In genomic region chr14:26441041-26441812, GRCm38 (mm10) we compare ENCODE assay signal across 12 mouse cellular contexts.
DNase-seq lines count a peak whose midpoint lies in the region; ATAC-seq and TF ChIP-seq lines count a peak whose summit lies in the region.
"Had no signal": no experiment of that assay in that cellular context is flagged by ENCODE, and none has a peak within 500 bp of the region (broad histone marks: within the 10 kb centered on the region; RNA-seq: fewer than 3 reads in every experiment).

No protein-coding gene starts in this region.

- 0 out of 2 replicates have a peak, but pooled peaks cover 2% of the 10 kb centered on the region for H3K79me2 ChIP-seq in MEL (ENCODE audit: control insufficient read depth, insufficient read depth, low read length, poor library complexity)

- peak overlapping the region; percentile 66 for H3K27ac ChIP-seq in kidney, postnatal 0 days
- H3K27ac ChIP-seq in kidney, adult 2 months (ENCODE audit: insufficient read depth, low read depth, low read length), result no peak overlapping the region
- no peak overlapping the region for H3K27ac ChIP-seq in MEL (ENCODE audit: control insufficient read depth, low read depth, low read length)
- H3K27ac ChIP-seq in intestine, postnatal 0 days (ENCODE audit: low read depth, low read length), result peak overlapping the region; percentile 57; the same call in 1 of the 2 replicates
- H3K27ac ChIP-seq: hindbrain, embryonic 15.5 days; neural tube, embryonic 13.5 days had no signal

- H3K36me3 ChIP-seq in kidney, postnatal 0 days (ENCODE audit: insufficient read depth, low read length), result no peaks in the 10 kb centered on the region
- H3K36me3 ChIP-seq in kidney, adult 2 months (ENCODE audit: control insufficient read depth, insufficient read depth, low read length), result peaks cover 1% of the 10 kb centered on the region
- H3K36me3 ChIP-seq in MEL (ENCODE audit: control insufficient read depth in 1 of 2, insufficient read depth in 2 of 2, low read length in 2 of 2), result peaks cover 1 to 46% of the 10 kb centered on the region in 2 experiments
- H3K36me3 ChIP-seq in intestine, postnatal 0 days (ENCODE audit: control insufficient read depth, insufficient read depth), result peaks cover 10% of the 10 kb centered on the region

- no peak for ATAC-seq in kidney, postnatal 0 days (replicated peaks; ENCODE audit: low FRiP score, low read depth)
- ATAC-seq in Patski, result peak; percentile 83
- ATAC-seq in intestine, postnatal 0 days, result no peak

- DNase-seq in kidney, postnatal 0 days (ENCODE audit: low spot score), result peak; percentile 82
- DNase-seq in kidney, adult 2 months, result no peak
- peak; percentile 46 for DNase-seq in MEL (ENCODE audit: low read depth, low spot score)
- DNase-seq in Patski (ENCODE audit: low read depth, low spot score), result peak; percentile 38
- no peak for DNase-seq in layer of hippocampus, postnatal 14 days (ENCODE audit: low spot score in 2 of 2)
- DNase-seq in cerebellum, postnatal 25 days, result no peak
- DNase-seq: adrenal gland, adult 2 months; cerebellum, adult 18-20 months; right cerebral cortex, postnatal 14 days had no signal

- no peaks in the 10 kb centered on the region for H3K27me3 ChIP-seq in kidney, postnatal 0 days (ENCODE audit: insufficient read depth, low read length)
- H3K27me3 ChIP-seq in kidney, adult 2 months (replicated peaks; ENCODE audit: control insufficient read depth, insufficient read depth, low read length), result no peaks in the 10 kb centered on the region
- H3K27me3 ChIP-seq in MEL (ENCODE audit: control insufficient read depth in 1 of 2, insufficient read depth in 2 of 2, low read length in 2 of 2), result no peaks in the 10 kb centered on the region
- H3K27me3 ChIP-seq in Patski, result no peaks in the 10 kb centered on the region
- H3K27me3 ChIP-seq in intestine, postnatal 0 days (replicated peaks; ENCODE audit: control insufficient read depth, insufficient read depth, low read length), result no peaks in the 10 kb centered on the region
- H3K27me3 ChIP-seq: hindbrain, embryonic 15.5 days; neural tube, embryonic 13.5 days had no signal

- WGBS in kidney, postnatal 0 days, result 89% methylated on average over 2 of the region's 2 CpGs
- 68% methylated on average over 2 of the region's 2 CpGs for WGBS in kidney, adult 2 months
- WGBS in intestine, postnatal 0 days, result 52% methylated on average over 2 of the region's 2 CpGs

- TF ChIP-seq RAD21 in MEL (IDR thresholded peaks at IDR 0.05; ENCODE audit: low read depth, low read length), result no peak

- H3K9me3 ChIP-seq in kidney, postnatal 0 days (replicated peaks; ENCODE audit: low read length), result no peaks in the 10 kb centered on the region
- H3K9me3 ChIP-seq in MEL (replicated peaks; ENCODE audit: insufficient read depth, low read length), result no peaks in the 10 kb centered on the region
- no peaks in the 10 kb centered on the region for H3K9me3 ChIP-seq in intestine, postnatal 0 days (ENCODE audit: control insufficient read depth)
- H3K9me3 ChIP-seq: hindbrain, embryonic 15.5 days; neural tube, embryonic 13.5 days had no signal

- in situ Hi-C loops in Patski (cut with MboI; ENCODE audit: low pct_unique_long_range_greater_than_20kb), result no loop called here

- POLR2A ChIA-PET in Patski (lab: Charles Lee), result no interaction called here

- no peak overlapping the region for H3K9ac ChIP-seq in kidney, postnatal 0 days (ENCODE audit: low read depth, low read length)
- no peak overlapping the region for H3K9ac ChIP-seq in MEL (ENCODE audit: control insufficient read depth, low read depth, low read length, poor library complexity, severe bottlenecking)
- no peak overlapping the region for H3K9ac ChIP-seq in intestine, postnatal 0 days (ENCODE audit: low read depth, low read length)
- H3K9ac ChIP-seq: hindbrain, embryonic 15.5 days; neural tube, embryonic 13.5 days had no signal

- CTCF ChIA-PET in Patski (lab: Charles Lee), result interaction anchor here (0.7 to 1.4 kb wide), 4 partner anchors 11 to 65 kb away, joined by 3 to 4 read pairs (median 4); no protein-coding TSS in a partner anchor

- H3K4me1 ChIP-seq in kidney, postnatal 0 days (replicated peaks; ENCODE audit: insufficient read depth, low read length), result no peaks in the 10 kb centered on the region
- H3K4me1 ChIP-seq in kidney, adult 2 months (ENCODE audit: control insufficient read depth, insufficient read depth, low read length), result no peaks in the 10 kb centered on the region
- H3K4me1 ChIP-seq in MEL (ENCODE audit: control insufficient read depth in 1 of 2, insufficient read depth in 2 of 2, low read length in 2 of 2), result peaks cover 17% of the 10 kb centered on the region in 2 experiments
- H3K4me1 ChIP-seq in intestine, postnatal 0 days (replicated peaks; ENCODE audit: control insufficient read depth, insufficient read depth, low read length), result no peaks in the 10 kb centered on the region
- H3K4me1 ChIP-seq: hindbrain, embryonic 15.5 days; neural tube, embryonic 13.5 days had no signal

- no peak for TF ChIP-seq CTCF in kidney, postnatal 0 days (IDR thresholded peaks at IDR 0.05; ENCODE audit: low read depth)
- TF ChIP-seq CTCF in kidney, adult 2 months (conservative IDR thresholded peaks at IDR 0.05; ENCODE audit: insufficient read depth, insufficient read length, low read depth, low read length), result no peak
- TF ChIP-seq CTCF in MEL (IDR thresholded peaks at IDR 0.05 in 2 of 3, conservative IDR thresholded peaks at IDR 0.05 in 1 of 3; ENCODE audit: control insufficient read depth in 1 of 3, insufficient read depth in 1 of 3, low read depth in 2 of 3, low read length in 3 of 3, poor library complexity in 1 of 3, severe bottlenecking in 1 of 3) (no peak), Patski (IDR thresholded peaks at IDR 0.05) (no peak)
- TF ChIP-seq CTCF in intestine, postnatal 0 days (IDR thresholded peaks at IDR 0.05; ENCODE audit: low read depth), result no peak

- TF ChIP-seq POLR2A in kidney, adult 2 months (IDR thresholded peaks at IDR 0.05; ENCODE audit: low read depth, low read length), result no peak
- no peak for TF ChIP-seq POLR2A in MEL (IDR thresholded peaks at IDR 0.05; ENCODE audit: control insufficient read depth in 1 of 2, insufficient read depth in 1 of 2, low read depth in 1 of 2, low read length in 2 of 2, poor library complexity in 1 of 2)

- TF ChIP-seq EP300 in MEL (IDR thresholded peaks at IDR 0.05; ENCODE audit: low read depth in 1 of 2, low read length in 2 of 2), result no peak

- H3K4me2 ChIP-seq in kidney, postnatal 0 days (ENCODE audit: low read length), result no peak overlapping the region
- peak overlapping the region; percentile 32 for H3K4me2 ChIP-seq in intestine, postnatal 0 days (replicated peaks; ENCODE audit: low read depth)
- H3K4me2 ChIP-seq: hindbrain, embryonic 15.5 days; neural tube, embryonic 13.5 days had no signal

- no peak overlapping the region for H3K4me3 ChIP-seq in kidney, postnatal 0 days (replicated peaks; ENCODE audit: low read depth, low read length)
- H3K4me3 ChIP-seq in kidney, adult 2 months (ENCODE audit: insufficient read depth, low read depth, low read length), result no peak overlapping the region
- H3K4me3 ChIP-seq in MEL (ENCODE audit: control insufficient read depth in 1 of 2, insufficient read depth in 1 of 2, low read depth in 2 of 2, low read length in 2 of 2), result no peak overlapping the region
- H3K4me3 ChIP-seq in intestine, postnatal 0 days (ENCODE audit: low read depth, low read length), result peak overlapping the region; percentile 22
- H3K4me3 ChIP-seq: hindbrain, embryonic 15.5 days; neural tube, embryonic 13.5 days had no signal

TF ChIP-seq in MEL, 35 proteins besides CTCF, POLR2A, EP300 and RAD21:
- TF ChIP-seq TCF12 (IDR thresholded peaks at IDR 0.05; ENCODE audit: low read depth, low read length) (no peak), USF1 (IDR thresholded peaks at IDR 0.05; ENCODE audit: low read depth, low read length) (no peak), ETS1 (IDR thresholded peaks at IDR 0.05; ENCODE audit: low read depth, low read length) (no peak), MEF2A (IDR thresholded peaks at IDR 0.05; ENCODE audit: extremely low read depth, insufficient replicate concordance, low read depth, low read length, poor library complexity, severe bottlenecking) (no peak), MYC (IDR thresholded peaks at IDR 0.05; ENCODE audit: low read depth, low read length) (no peak), UBTF (IDR thresholded peaks at IDR 0.05; ENCODE audit: borderline replicate concordance, insufficient read depth, low read depth, low read length) (no peak), NELFE (IDR thresholded peaks at IDR 0.05; ENCODE audit: low read depth, low read length) (no peak), GABPA (IDR thresholded peaks at IDR 0.05; ENCODE audit: low read depth, low read length) (no peak), CHD2 (IDR thresholded peaks at IDR 0.05; ENCODE audit: low read length) (no peak), POLR2AphosphoS5 (IDR thresholded peaks at IDR 0.05; ENCODE audit: borderline replicate concordance, low read depth, low read length) (no peak), ZNF384 (IDR thresholded peaks at IDR 0.05; ENCODE audit: low read depth, low read length) (no peak), CHD1 (IDR thresholded peaks at IDR 0.05; ENCODE audit: low read depth, low read length) (no peak), MAZ (IDR thresholded peaks at IDR 0.05; ENCODE audit: low read depth, low read length) (no peak), TAL1 (IDR thresholded peaks at IDR 0.05; ENCODE audit: low read length) (no peak), JUND (IDR thresholded peaks at IDR 0.05; ENCODE audit: low read depth, low read length) (no peak), USF2 (IDR thresholded peaks at IDR 0.05; ENCODE audit: borderline replicate concordance in 1 of 2, insufficient read depth in 1 of 2, low read depth in 1 of 2, low read length in 2 of 2) (no peak)

Comparison
In these comparisons a context has a peak if more than half of its experiments do, and no peak if none do; other contexts are left out.
1. DNase-seq: peak in kidney, postnatal 0 days (single experiment), MEL (single experiment) and Patski (single experiment); none in kidney, adult 2 months (single experiment), layer of hippocampus, postnatal 14 days (0 of 2) and cerebellum, postnatal 25 days (0 of 2).
2. H3K27ac ChIP-seq: peak in kidney, postnatal 0 days (single experiment) and intestine, postnatal 0 days (single experiment); none in kidney, adult 2 months (single experiment) and MEL (single experiment).